Mouse (Mus musculus): ENCODE data around the gene Ajap1. TPM values are rescaled to one million over a fixed set of nuclear protein-coding genes. Genes with fewer than 3 reads are reported as not detected.

Gene Ajap1
- total RNA-seq, 1 experiment: 0.27 TPM

- TF ChIP-seq HCFC1 (IDR thresholded peaks at IDR 0.05; ENCODE audit: borderline replicate concordance, insufficient read depth, low read length) (no peak), ZNF384 (IDR thresholded peaks at IDR 0.05; ENCODE audit: low read depth, low read length) (no peak), ZC3H11A (IDR thresholded peaks at IDR 0.05; ENCODE audit: borderline replicate concordance, low read depth, low read length) (no peak), CHD2 (IDR thresholded peaks at IDR 0.05; ENCODE audit: low read depth, low read length) (no peak), MAFK (IDR thresholded peaks at IDR 0.05; ENCODE audit: insufficient read depth, low read depth, low read length) (no peak)
- in situ Hi-C loops (cut with MboI; ENCODE audit: low sequenced_read_pairs in 2 of 2, unreplicated experiment in 2 of 2): no loop called here
- Histone ChIP-seq H3K36me3 (ENCODE audit: control insufficient read depth, insufficient read depth, low read length, poor library complexity, severe bottlenecking) (no peaks in the 10 kb centered on the region), H3K9ac (ENCODE audit: insufficient read depth, low read depth, low read length, poor library complexity, severe bottlenecking) (no peak overlapping the region), H3K4me3 (ENCODE audit: insufficient read depth in 1 of 2, low read depth in 1 of 2, low read length in 2 of 2, poor library complexity in 1 of 2, severe bottlenecking in 1 of 2) (no peak overlapping the region), H3K4me1 (ENCODE audit: control insufficient read depth in 2 of 2, insufficient read depth in 2 of 2, low read length in 2 of 2, poor library complexity in 1 of 2) (no peaks in the 10 kb centered on the region), H3K9me3 (ENCODE audit: control insufficient read depth, insufficient read depth, low read depth, low read length) (no peaks in the 10 kb centered on the region), H3K27ac (ENCODE audit: insufficient read depth, low read depth, low read length, poor library complexity, severe bottlenecking) (no peak overlapping the region)
- DNase-seq (ENCODE audit: low read depth, low spot score): no peak
Observed at GRCm38 (mm10) chr4:153435917-153436316, 46.7 kb downstream of the Ajap1 start.

DNA sequence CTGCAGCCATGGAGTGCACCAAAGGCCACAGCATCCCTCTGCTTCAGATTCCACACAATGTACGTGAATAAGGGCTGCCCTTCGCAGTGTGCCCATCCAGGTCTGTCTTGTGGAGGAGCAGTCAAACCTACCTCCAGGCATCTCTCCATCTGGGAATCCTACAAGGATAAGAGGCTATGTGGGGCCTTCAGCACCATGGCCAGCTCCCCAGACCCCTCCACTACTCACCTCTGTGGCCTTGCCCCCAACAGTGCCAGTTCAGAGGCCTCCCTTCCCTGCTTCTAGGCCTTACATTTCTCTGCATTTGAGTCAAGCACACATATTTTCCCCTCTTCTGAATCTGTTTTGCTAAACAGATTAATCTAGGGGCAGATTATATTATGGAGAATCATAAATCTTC, 52.6 kb downstream of the Ajap1 start:
- Histone ChIP-seq H3K9me3 (ENCODE audit: control insufficient read depth, insufficient read depth, low read depth, low read length) (no peaks in the 10 kb centered on the region), H3K9ac (ENCODE audit: insufficient read depth, low read depth, low read length, poor library complexity, severe bottlenecking) (no peak overlapping the region), H3K36me3 (ENCODE audit: control insufficient read depth, insufficient read depth, low read length, poor library complexity, severe bottlenecking) (no peaks in the 10 kb centered on the region), H3K4me3 (ENCODE audit: insufficient read depth in 1 of 2, low read depth in 1 of 2, low read length in 2 of 2, poor library complexity in 1 of 2, severe bottlenecking in 1 of 2) (no peak overlapping the region), H3K4me1 (ENCODE audit: control insufficient read depth in 2 of 2, insufficient read depth in 2 of 2, low read length in 2 of 2, poor library complexity in 1 of 2) (no peaks in the 10 kb centered on the region), H3K27ac (ENCODE audit: insufficient read depth, low read depth, low read length, poor library complexity, severe bottlenecking) (no peak overlapping the region)
- DNase-seq (ENCODE audit: low read depth, low spot score): no peak
- TF ChIP-seq ZC3H11A (IDR thresholded peaks at IDR 0.05; ENCODE audit: borderline replicate concordance, low read depth, low read length) (no peak), HCFC1 (IDR thresholded peaks at IDR 0.05; ENCODE audit: borderline replicate concordance, insufficient read depth, low read length) (no peak), ZNF384 (IDR thresholded peaks at IDR 0.05; ENCODE audit: low read depth, low read length) (no peak), MAFK (IDR thresholded peaks at IDR 0.05; ENCODE audit: insufficient read depth, low read depth, low read length) (no peak), CHD2 (IDR thresholded peaks at IDR 0.05; ENCODE audit: low read depth, low read length) (no peak)
- in situ Hi-C loops (cut with MboI; ENCODE audit: low sequenced_read_pairs in 2 of 2, unreplicated experiment in 2 of 2): no loop called here

- Histone ChIP-seq H3K4me1 (ENCODE audit: control insufficient read depth in 2 of 2, insufficient read depth in 2 of 2, low read length in 2 of 2, poor library complexity in 1 of 2) (0 out of 4 replicates have a peak, but pooled peaks cover 0 to under 1% of the 10 kb centered on the region in 2 experiments), H3K9me3 (ENCODE audit: control insufficient read depth, insufficient read depth, low read depth, low read length) (no peaks in the 10 kb centered on the region), H3K36me3 (ENCODE audit: control insufficient read depth, insufficient read depth, low read length, poor library complexity, severe bottlenecking) (no peaks in the 10 kb centered on the region), H3K4me3 (ENCODE audit: insufficient read depth in 1 of 2, low read depth in 1 of 2, low read length in 2 of 2, poor library complexity in 1 of 2, severe bottlenecking in 1 of 2) (no peak overlapping the region), H3K9ac (ENCODE audit: insufficient read depth, low read depth, low read length, poor library complexity, severe bottlenecking) (no peak overlapping the region), H3K27ac (ENCODE audit: insufficient read depth, low read depth, low read length, poor library complexity, severe bottlenecking) (no peak overlapping the region)
- in situ Hi-C loops (cut with MboI; ENCODE audit: low sequenced_read_pairs in 2 of 2, unreplicated experiment in 2 of 2): no loop called here
- TF ChIP-seq HCFC1 (IDR thresholded peaks at IDR 0.05; ENCODE audit: borderline replicate concordance, insufficient read depth, low read length): no peak
- no peak for TF ChIP-seq ZNF384 (IDR thresholded peaks at IDR 0.05; ENCODE audit: low read depth, low read length)
- no peak for TF ChIP-seq ZC3H11A (IDR thresholded peaks at IDR 0.05; ENCODE audit: borderline replicate concordance, low read depth, low read length)
- TF ChIP-seq MAFK (IDR thresholded peaks at IDR 0.05; ENCODE audit: insufficient read depth, low read depth, low read length): no peak
- TF ChIP-seq CHD2 (IDR thresholded peaks at IDR 0.05; ENCODE audit: low read depth, low read length): no peak
- DNase-seq (ENCODE audit: low read depth, low spot score): no peak
Observed at GRCm38 (mm10) chr4:153425961-153426656, 56.5 kb downstream of the Ajap1 start.

- Histone ChIP-seq H3K4me3 (ENCODE audit: insufficient read depth in 1 of 2, low read depth in 1 of 2, low read length in 2 of 2, poor library complexity in 1 of 2, severe bottlenecking in 1 of 2) (no peak overlapping the region), H3K36me3 (ENCODE audit: control insufficient read depth, insufficient read depth, low read length, poor library complexity, severe bottlenecking) (no peaks in the 10 kb centered on the region), H3K9me3 (ENCODE audit: control insufficient read depth, insufficient read depth, low read depth, low read length) (no peaks in the 10 kb centered on the region), H3K4me1 (ENCODE audit: control insufficient read depth in 2 of 2, insufficient read depth in 2 of 2, low read length in 2 of 2, poor library complexity in 1 of 2) (peaks cover 2 to 3% of the 10 kb centered on the region in 2 experiments; a peak in 1 of 4 replicates), H3K27ac (ENCODE audit: insufficient read depth, low read depth, low read length, poor library complexity, severe bottlenecking) (no peak overlapping the region), H3K9ac (ENCODE audit: insufficient read depth, low read depth, low read length, poor library complexity, severe bottlenecking) (no peak overlapping the region)
- in situ Hi-C loops (cut with MboI; ENCODE audit: low sequenced_read_pairs in 2 of 2, unreplicated experiment in 2 of 2): no loop called here
- DNase-seq (ENCODE audit: low read depth, low spot score): no peak
- TF ChIP-seq CHD2 (IDR thresholded peaks at IDR 0.05; ENCODE audit: low read depth, low read length) (no peak), MAFK (IDR thresholded peaks at IDR 0.05; ENCODE audit: insufficient read depth, low read depth, low read length) (no peak), HCFC1 (IDR thresholded peaks at IDR 0.05; ENCODE audit: borderline replicate concordance, insufficient read depth, low read length) (no peak), ZC3H11A (IDR thresholded peaks at IDR 0.05; ENCODE audit: borderline replicate concordance, low read depth, low read length) (no peak), ZNF384 (IDR thresholded peaks at IDR 0.05; ENCODE audit: low read depth, low read length) (no peak)
Observed at GRCm38 (mm10) chr4:153424324-153424723, 58.3 kb downstream of the Ajap1 start.
